Mouse (Mus musculus): ENCODE results near the gene Adam19. TPM values are rescaled to one million over a fixed set of nuclear protein-coding genes. Genes with fewer than 3 reads are reported as not detected.

Gene Adam19
- polyA plus RNA-seq, 1 experiment from 2014 or later: 21.3 TPM

DNA sequence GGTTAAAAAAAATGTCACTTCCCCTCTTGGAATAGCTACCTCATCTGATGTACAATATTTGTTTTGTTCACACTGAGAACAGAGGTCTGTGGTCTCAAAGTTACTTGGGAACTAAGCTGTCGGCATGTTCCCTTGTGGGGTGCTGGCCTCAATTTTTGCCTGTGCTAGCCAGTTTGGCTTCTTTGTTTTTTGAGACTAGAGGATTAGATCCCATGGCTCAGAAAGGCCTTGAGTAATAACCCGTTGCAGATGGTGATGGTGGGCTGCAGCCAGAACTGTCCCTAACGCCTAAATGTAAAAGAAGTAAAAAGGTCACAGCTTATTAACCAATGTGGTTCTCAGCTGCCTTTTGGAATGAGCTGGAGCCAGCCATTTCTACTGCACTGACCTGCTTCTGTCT, 57.4 kb downstream of the Adam19 start:
- H3K4me1 ChIP-seq (replicated peaks; ENCODE audit: control insufficient read depth, insufficient read depth, low read length): no peaks in the 10 kb centered on the region
- H3K27me3 ChIP-seq (replicated peaks; ENCODE audit: control insufficient read depth, insufficient read depth, low read length): no peaks in the 10 kb centered on the region
- H3K9ac ChIP-seq (ENCODE audit: low read length): no peak overlapping the region
- no peaks in the 10 kb centered on the region for H3K9me3 ChIP-seq (ENCODE audit: control insufficient read depth, low read length)
- ATAC-seq (replicated peaks; ENCODE audit: low FRiP score, low TSS enrichment, low read depth) (no peak), DNase-seq (ENCODE audit: low spot score) (no peak)
- no peak overlapping the region for H3K4me3 ChIP-seq (ENCODE audit: low read depth, low read length)
- H3K4me2 ChIP-seq (ENCODE audit: low read length): no peak overlapping the region
- H3K27ac ChIP-seq (ENCODE audit: low read depth): no peak overlapping the region
- 81% methylated on average over 3 of the region's 3 CpGs for WGBS
- peaks cover 45% of the 10 kb centered on the region for H3K36me3 ChIP-seq (ENCODE audit: control insufficient read depth, insufficient read depth, low read length)

DNA sequence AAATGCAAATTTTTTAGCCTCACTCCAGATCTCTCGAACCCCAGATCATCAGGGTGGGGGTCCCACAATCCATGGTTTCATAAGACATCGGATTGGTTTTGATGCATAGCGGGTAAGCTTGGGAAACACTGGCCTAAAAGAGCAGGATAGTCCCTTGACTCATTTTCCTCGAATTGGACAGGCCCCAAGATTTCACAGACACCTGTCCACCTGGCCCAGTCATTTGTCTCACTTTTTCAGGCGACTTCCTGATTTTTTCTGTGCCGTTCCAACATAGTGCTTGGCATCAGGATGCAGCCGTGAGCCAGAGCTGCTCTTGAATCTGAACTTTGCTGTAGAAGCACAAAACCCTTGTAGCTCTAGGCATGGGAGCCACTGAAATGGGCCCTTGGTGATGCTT, 58.4 kb downstream of the Adam19 start:
- Histone ChIP-seq H3K27me3 (replicated peaks; ENCODE audit: control insufficient read depth, insufficient read depth, low read length) (no peaks in the 10 kb centered on the region), H3K4me3 (ENCODE audit: low read depth, low read length) (no peak overlapping the region), H3K4me2 (ENCODE audit: low read length) (no peak overlapping the region), H3K9ac (ENCODE audit: low read length) (no peak overlapping the region), H3K27ac (ENCODE audit: low read depth) (no peak overlapping the region), H3K4me1 (replicated peaks; ENCODE audit: control insufficient read depth, insufficient read depth, low read length) (no peaks in the 10 kb centered on the region), H3K36me3 (ENCODE audit: control insufficient read depth, insufficient read depth, low read length) (peaks cover 53% of the 10 kb centered on the region), H3K9me3 (ENCODE audit: control insufficient read depth, low read length) (no peaks in the 10 kb centered on the region)
- DNase-seq (ENCODE audit: low spot score): no peak
- ATAC-seq (replicated peaks; ENCODE audit: low FRiP score, low TSS enrichment, low read depth): no peak
- 89% methylated on average over 7 of the region's 7 CpGs for WGBS

DNA sequence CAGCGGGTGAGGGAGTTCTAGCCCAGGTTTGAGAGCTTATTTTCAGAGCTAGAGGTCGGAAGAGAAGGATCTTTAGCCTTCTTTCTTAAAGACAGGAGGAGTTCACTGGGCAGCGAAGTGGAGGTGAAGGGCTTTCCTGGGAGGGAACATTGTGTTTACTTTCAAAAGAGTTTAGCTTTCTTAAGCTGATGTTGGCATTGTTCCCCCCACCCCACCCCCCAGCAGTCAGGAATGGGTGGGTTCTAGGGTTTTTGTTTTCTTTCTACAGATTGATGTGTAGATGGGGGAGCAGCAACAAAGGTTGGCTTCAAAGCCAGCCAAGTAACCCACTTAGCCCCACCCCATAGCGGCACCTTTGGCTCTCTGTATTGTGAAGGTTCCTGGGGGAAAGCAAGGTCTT, 59.2 kb downstream of the Adam19 start:
- H3K27me3 ChIP-seq (replicated peaks; ENCODE audit: control insufficient read depth, insufficient read depth, low read length): no peaks in the 10 kb centered on the region
- H3K27ac ChIP-seq (ENCODE audit: low read depth): no peak overlapping the region
- peaks cover 54% of the 10 kb centered on the region for H3K36me3 ChIP-seq (ENCODE audit: control insufficient read depth, insufficient read depth, low read length)
- DNase-seq (ENCODE audit: low spot score) (no peak), ATAC-seq (replicated peaks; ENCODE audit: low FRiP score, low TSS enrichment, low read depth) (no peak)
- no peaks in the 10 kb centered on the region for H3K4me1 ChIP-seq (replicated peaks; ENCODE audit: control insufficient read depth, insufficient read depth, low read length)
- no peak overlapping the region for H3K4me2 ChIP-seq (ENCODE audit: low read length)
- no peaks in the 10 kb centered on the region for H3K9me3 ChIP-seq (ENCODE audit: control insufficient read depth, low read length)
- no peak overlapping the region for H3K9ac ChIP-seq (ENCODE audit: low read length)
- H3K4me3 ChIP-seq (ENCODE audit: low read depth, low read length): no peak overlapping the region
- WGBS: 77% methylated on average over 4 of the region's 4 CpGs

- Histone ChIP-seq H3K9ac (ENCODE audit: low read length) (no peak overlapping the region), H3K36me3 (ENCODE audit: control insufficient read depth, insufficient read depth, low read length) (peaks cover 59% of the 10 kb centered on the region), H3K9me3 (ENCODE audit: control insufficient read depth, low read length) (no peaks in the 10 kb centered on the region), H3K4me2 (ENCODE audit: low read length) (no peak overlapping the region), H3K27me3 (replicated peaks; ENCODE audit: control insufficient read depth, insufficient read depth, low read length) (no peaks in the 10 kb centered on the region), H3K27ac (ENCODE audit: low read depth) (no peak overlapping the region), H3K4me3 (ENCODE audit: low read depth, low read length) (no peak overlapping the region), H3K4me1 (replicated peaks; ENCODE audit: control insufficient read depth, insufficient read depth, low read length) (no peaks in the 10 kb centered on the region)
- DNase-seq (ENCODE audit: low spot score) (no peak), ATAC-seq (replicated peaks; ENCODE audit: low FRiP score, low TSS enrichment, low read depth) (no peak)
- WGBS: 73% methylated on average over 9 of the region's 9 CpGs
These were observed 59.8 kb downstream of the Adam19 start for GRCm38 (mm10) chr11:46115411-46116173.

GRCm38 (mm10) chr11:46116510-46116909, 60.7 kb downstream of the Adam19 start:
- Histone ChIP-seq H3K9ac (ENCODE audit: low read length) (no peak overlapping the region), H3K27ac (ENCODE audit: low read depth) (no peak overlapping the region), H3K36me3 (ENCODE audit: control insufficient read depth, insufficient read depth, low read length) (peaks cover 66% of the 10 kb centered on the region), H3K4me2 (ENCODE audit: low read length) (no peak overlapping the region), H3K4me3 (ENCODE audit: low read depth, low read length) (no peak overlapping the region), H3K4me1 (replicated peaks; ENCODE audit: control insufficient read depth, insufficient read depth, low read length) (no peaks in the 10 kb centered on the region), H3K27me3 (replicated peaks; ENCODE audit: control insufficient read depth, insufficient read depth, low read length) (no peaks in the 10 kb centered on the region), H3K9me3 (ENCODE audit: control insufficient read depth, low read length) (no peaks in the 10 kb centered on the region)
- DNase-seq (ENCODE audit: low spot score) (no peak), ATAC-seq (replicated peaks; ENCODE audit: low FRiP score, low TSS enrichment, low read depth) (no peak)
- 65% methylated on average over 2 of the region's 2 CpGs for WGBS

DNA sequence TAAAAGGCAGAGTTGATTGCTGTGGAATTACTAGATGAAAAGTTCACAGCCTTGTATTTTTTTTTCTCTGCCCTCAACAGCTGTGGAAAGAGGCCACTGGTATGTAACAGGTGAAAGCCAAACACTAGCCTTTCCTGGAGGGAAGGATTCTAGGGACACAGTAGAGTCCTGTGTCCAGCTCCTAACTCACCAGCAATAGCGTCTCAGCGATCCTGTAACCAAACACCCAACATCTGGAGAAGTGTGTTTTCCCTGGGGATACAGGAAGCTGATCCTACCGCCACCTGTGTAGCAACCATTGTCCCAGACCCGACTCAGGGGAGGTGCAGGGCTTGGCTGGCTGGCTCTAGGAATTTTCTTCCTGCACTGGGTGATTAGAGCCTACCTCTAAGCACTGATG, 63.8 kb downstream of the Adam19 start:
- ATAC-seq (replicated peaks; ENCODE audit: low FRiP score, low TSS enrichment, low read depth): no peak
- Histone ChIP-seq H3K4me2 (ENCODE audit: low read length) (no peak overlapping the region), H3K4me1 (replicated peaks; ENCODE audit: control insufficient read depth, insufficient read depth, low read length) (no peaks in the 10 kb centered on the region), H3K4me3 (ENCODE audit: low read depth, low read length) (no peak overlapping the region), H3K27me3 (replicated peaks; ENCODE audit: control insufficient read depth, insufficient read depth, low read length) (no peaks in the 10 kb centered on the region), H3K9me3 (ENCODE audit: control insufficient read depth, low read length) (no peaks in the 10 kb centered on the region), H3K9ac (ENCODE audit: low read length) (no peak overlapping the region), H3K27ac (ENCODE audit: low read depth) (no peak overlapping the region), H3K36me3 (ENCODE audit: control insufficient read depth, insufficient read depth, low read length) (peaks cover 74% of the 10 kb centered on the region)
- no peak for DNase-seq (ENCODE audit: low spot score)
- 32% methylated on average over 4 of the region's 4 CpGs for WGBS

DNA sequence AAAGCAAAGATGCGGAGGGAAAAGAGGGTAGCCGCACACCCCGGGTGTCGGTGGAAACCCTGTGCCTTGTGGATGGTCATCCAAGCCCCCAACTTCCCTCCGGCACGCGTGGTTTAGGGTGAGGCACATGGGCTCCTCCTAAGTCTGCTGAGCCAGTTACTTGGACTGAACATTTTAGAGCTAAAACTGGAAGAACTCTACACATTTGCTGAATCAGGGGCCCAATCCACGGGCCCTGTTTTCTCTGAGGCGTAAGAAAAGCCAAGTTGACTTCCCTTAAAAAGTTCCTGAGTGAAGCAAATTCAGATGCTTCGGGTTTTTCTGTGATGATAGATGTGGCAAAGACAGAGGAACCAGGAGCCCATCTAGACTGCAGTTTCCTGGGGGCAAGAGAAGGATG, 64.3 kb downstream of the Adam19 start:
- WGBS: 94% methylated on average over 10 of the region's 10 CpGs
- DNase-seq (ENCODE audit: low spot score) (no peak), ATAC-seq (replicated peaks; ENCODE audit: low FRiP score, low TSS enrichment, low read depth) (no peak)
- H3K27me3 ChIP-seq (replicated peaks; ENCODE audit: control insufficient read depth, insufficient read depth, low read length): no peaks in the 10 kb centered on the region
- H3K36me3 ChIP-seq (ENCODE audit: control insufficient read depth, insufficient read depth, low read length): peaks cover 76% of the 10 kb centered on the region
- H3K4me3 ChIP-seq (ENCODE audit: low read depth, low read length): no peak overlapping the region
- no peak overlapping the region for H3K4me2 ChIP-seq (ENCODE audit: low read length)
- H3K9ac ChIP-seq (ENCODE audit: low read length): no peak overlapping the region
- H3K27ac ChIP-seq (ENCODE audit: low read depth): no peak overlapping the region
- no peaks in the 10 kb centered on the region for H3K4me1 ChIP-seq (replicated peaks; ENCODE audit: control insufficient read depth, insufficient read depth, low read length)
- H3K9me3 ChIP-seq (ENCODE audit: control insufficient read depth, low read length): no peaks in the 10 kb centered on the region

- Histone ChIP-seq H3K27me3 (replicated peaks; ENCODE audit: control insufficient read depth, insufficient read depth, low read length) (no peaks in the 10 kb centered on the region), H3K4me3 (ENCODE audit: low read depth, low read length) (no peak overlapping the region), H3K27ac (ENCODE audit: low read depth) (no peak overlapping the region), H3K36me3 (ENCODE audit: control insufficient read depth, insufficient read depth, low read length) (peaks cover 82% of the 10 kb centered on the region), H3K4me1 (replicated peaks; ENCODE audit: control insufficient read depth, insufficient read depth, low read length) (no peaks in the 10 kb centered on the region), H3K9me3 (ENCODE audit: control insufficient read depth, low read length) (no peaks in the 10 kb centered on the region), H3K9ac (ENCODE audit: low read length) (no peak overlapping the region), H3K4me2 (ENCODE audit: low read length) (no peak overlapping the region)
- WGBS: 82% methylated on average over 4 of the region's 4 CpGs
- ATAC-seq (replicated peaks; ENCODE audit: low FRiP score, low TSS enrichment, low read depth) (no peak), DNase-seq (ENCODE audit: low spot score) (no peak)
These were observed 65.9 kb downstream of the Adam19 start for GRCm38 (mm10) chr11:46121666-46122065.

DNA sequence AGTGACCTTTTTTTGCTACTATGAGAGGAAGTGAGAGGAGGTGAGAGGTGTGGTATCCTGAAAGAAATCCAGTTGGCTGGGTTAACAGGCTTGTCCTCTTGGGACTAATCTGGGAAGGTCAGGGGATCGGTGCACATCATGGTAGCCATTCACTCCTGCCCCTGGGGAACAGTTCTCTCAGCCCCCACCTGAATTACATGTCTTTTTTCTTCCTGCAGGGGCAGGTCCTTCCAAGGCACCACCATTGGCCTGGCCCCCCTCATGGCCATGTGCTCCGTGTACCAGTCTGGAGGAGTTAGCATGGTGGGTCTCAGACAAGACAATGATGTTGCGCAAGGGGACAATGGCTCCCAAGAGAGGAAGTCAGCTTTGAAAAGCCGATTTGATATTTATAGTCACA, 67.1 kb downstream of the Adam19 start:
- Histone ChIP-seq H3K36me3 (ENCODE audit: control insufficient read depth, insufficient read depth, low read length) (peaks cover 81% of the 10 kb centered on the region), H3K27me3 (replicated peaks; ENCODE audit: control insufficient read depth, insufficient read depth, low read length) (no peaks in the 10 kb centered on the region), H3K9me3 (ENCODE audit: control insufficient read depth, low read length) (no peaks in the 10 kb centered on the region), H3K9ac (ENCODE audit: low read length) (no peak overlapping the region), H3K4me3 (ENCODE audit: low read depth, low read length) (no peak overlapping the region), H3K27ac (ENCODE audit: low read depth) (no peak overlapping the region), H3K4me1 (replicated peaks; ENCODE audit: control insufficient read depth, insufficient read depth, low read length) (no peaks in the 10 kb centered on the region), H3K4me2 (ENCODE audit: low read length) (no peak overlapping the region)
- 86% methylated on average over 4 of the region's 4 CpGs for WGBS
- DNase-seq (ENCODE audit: low spot score) (no peak), ATAC-seq (replicated peaks; ENCODE audit: low FRiP score, low TSS enrichment, low read depth) (no peak)

All from intestine, embryonic 14.5 days (tissue).